Mouse (Mus musculus) hindbrain, postnatal 0 days (tissue): ENCODE results near the gene Mfap4. TPM values are rescaled to one million over a fixed set of nuclear protein-coding genes. Genes with fewer than 3 reads are reported as not detected.

Experiments
- ATAC-seq: fragments of 200-750 bp; cut with Nextera tagmentation; 2 replicates; pipeline ENCODE4 v1.8.0; 2017; ENCODE audit warnings: mild to moderate bottlenecking, moderate TSS enrichment, moderate library complexity
- DNase-seq: peaks from one replicate; pipeline ENCODE4 v3.0.0-alpha.2; 2015; ENCODE audit warnings: low spot score
- H3K27ac ChIP-seq: fragments of 300-500 bp; sonication (generic); 2 replicates; pipeline ENCODE4 v1.5.1; 2014; ENCODE audit warnings: mild to moderate bottlenecking
- H3K27me3 ChIP-seq: fragments of 300-500 bp; sonication (generic); 2 replicates; pipeline ENCODE4 v1.6.1; 2014; ENCODE audit warnings: low read length, mixed read lengths; ENCODE audit not compliant: insufficient read depth
- H3K36me3 ChIP-seq: fragments of 300-500 bp; sonication (generic); 2 replicates; pipeline ENCODE4 v1.6.1; 2014; ENCODE audit warnings: low read length, mixed read lengths; ENCODE audit not compliant: insufficient read depth
- H3K4me1 ChIP-seq: fragments of 300-500 bp; sonication (generic); 2 replicates; pipeline ENCODE4 v1.6.1; 2014; ENCODE audit warnings: antibody characterized with exemption, low read length, mixed read lengths; ENCODE audit not compliant: insufficient read depth
- H3K4me2 ChIP-seq: fragments of 300-500 bp; sonication (generic); 2 replicates; pipeline ENCODE4 v1.6.1; 2014; ENCODE audit warnings: low read depth, mild to moderate bottlenecking, low read length, moderate library complexity, mixed read lengths
- H3K4me3 ChIP-seq: fragments of 300-500 bp; sonication (generic); 2 replicates; pipeline ENCODE4 v1.5.1; 2014; ENCODE audit warnings: low read length
- H3K9ac ChIP-seq: fragments of 300-500 bp; sonication (generic); replicated peaks from 2 replicates; pipeline ENCODE4 v1.6.1; 2014; ENCODE audit warnings: mild to moderate bottlenecking, low read length, moderate library complexity, mixed read lengths
- H3K9me3 ChIP-seq: fragments of 300-500 bp; sonication (generic); 2 replicates; pipeline ENCODE4 v1.6.1; 2016; ENCODE audit warnings: low read length, mixed read lengths
- CTCF ChIP-seq: IDR thresholded peaks from 2 replicates; pipeline ENCODE4 v1.5.1; 2016; ENCODE audit warnings: antibody characterized with exemption, control low read depth, low read depth
- WGBS: fragments of 180-500 bp; shearing (Covaris S2); extraction: QIAGEN DNeasy Blood & Tissue Kit; methylation state at CpG from one replicate; pipeline ENCODE4 v1.1.7; 2014; 5-methylcytosine and 5-hydroxymethylcytosine counted together
- polyA plus RNA-seq: library from polyadenylated mRNA; unstranded; fragments of >200 nt; fragmentation: Nextera tagmentation; extraction: Ambion mirVana; gene quantifications from 2 replicates; pipeline ENCODE4 v1.2.1, GENCODE M21; 2015
- total RNA-seq: library from RNA; depleted of rRNA; stranded (reverse); fragments of >200 nt; gene quantifications from 2 replicates; pipeline ENCODE4 v1.2.3, GENCODE M21; 2014; rRNA removed

Gene Mfap4
- total RNA-seq (42.1 and 68.1 TPM in 2 replicates), polyA plus RNA-seq (38.7 and 43.3 TPM in 2 replicates)

DNA sequence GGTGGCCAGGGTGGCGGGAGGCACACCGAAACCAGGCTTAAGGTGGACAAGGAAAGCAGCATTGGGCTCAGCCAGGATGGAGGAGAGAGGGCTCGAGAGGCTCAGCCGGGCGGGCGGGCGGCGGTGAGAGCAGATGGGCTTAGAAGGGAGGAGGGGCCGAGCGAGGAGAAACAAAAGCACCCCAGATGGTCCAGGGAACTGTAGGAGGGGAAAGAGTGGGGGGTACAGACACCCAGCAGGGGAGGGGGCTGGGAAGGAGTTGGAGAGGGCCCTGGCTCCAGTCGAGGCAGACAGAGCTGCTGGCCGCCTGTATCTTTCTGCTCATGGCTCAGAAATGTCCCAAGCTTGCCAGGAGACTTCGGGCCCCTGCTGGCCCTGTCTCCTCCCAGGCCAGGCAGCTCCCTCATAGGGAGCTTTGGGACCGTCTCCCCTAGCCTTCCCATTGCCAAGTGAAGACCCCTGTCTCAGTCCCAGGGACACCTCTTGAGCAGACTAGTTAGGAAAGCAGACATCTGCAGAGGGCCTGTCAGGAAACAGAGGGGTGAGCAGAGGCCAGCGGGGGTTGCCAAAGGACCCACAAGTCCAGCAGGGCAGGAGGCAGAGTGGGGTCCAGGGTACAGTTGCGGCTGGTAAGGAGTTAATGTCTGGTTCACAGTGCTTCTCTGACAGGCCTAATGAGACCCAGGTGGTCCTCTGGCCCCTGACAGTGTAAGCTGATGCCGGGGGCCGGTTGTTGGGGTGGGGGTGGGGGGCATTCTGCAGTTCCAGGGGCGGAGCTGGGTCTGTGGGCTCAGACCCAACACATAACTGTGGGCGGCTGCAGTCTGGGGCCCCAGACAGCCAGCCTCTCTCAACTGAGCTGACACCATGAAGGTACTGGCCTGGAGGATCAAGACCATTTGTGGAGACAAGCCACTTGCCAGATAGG is at the start of gene Mfap4:
Gene Mfap4, plus strand, starts transcription at position 819 of the 928 bp plus-strand sequence.
- peak; percentile 76 for ATAC-seq
- TF ChIP-seq CTCF = no peak
- H3K9ac ChIP-seq = 0 out of 2 replicates have a peak within 1 kb of the TSS, but pooled peaks have one; percentile 17

DNA sequence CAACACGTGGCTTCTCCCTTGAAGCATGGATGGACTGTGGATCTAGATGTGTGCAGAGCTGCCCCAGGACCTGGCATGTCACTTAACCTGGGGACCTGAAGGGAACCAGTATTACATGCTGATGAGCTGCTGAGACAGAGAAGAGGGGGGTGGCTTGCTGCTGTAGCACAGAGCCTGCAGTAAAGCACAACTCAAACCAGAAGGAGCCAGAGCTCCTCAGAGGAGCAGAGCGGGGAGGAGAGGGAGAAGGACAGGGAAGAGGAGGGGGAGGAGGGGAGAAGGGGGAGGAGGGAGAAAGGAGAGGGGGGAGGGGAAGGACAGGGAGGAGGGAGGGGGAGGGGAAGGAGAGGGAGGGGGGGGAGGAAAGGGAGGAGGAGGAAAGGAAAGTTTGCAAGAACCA is 48.9 kb upstream of the Mfap4 start:
- no peaks in the 10 kb centered on the region for H3K27me3 ChIP-seq
- no peak overlapping the region for H3K27ac ChIP-seq
- no peak overlapping the region for H3K9ac ChIP-seq
- H3K4me1 ChIP-seq = no peaks in the 10 kb centered on the region
- H3K36me3 ChIP-seq = no peaks in the 10 kb centered on the region
- 70% methylated on average over 1 of the region's 2 CpGs for WGBS
- no peak overlapping the region for H3K4me2 ChIP-seq
- no peaks in the 10 kb centered on the region for H3K9me3 ChIP-seq
- TF ChIP-seq CTCF = no peak
- no peak overlapping the region for H3K4me3 ChIP-seq
- ATAC-seq (no peak), DNase-seq (no peak)

More for the DNA sequence above, at the start of gene Mfap4:
- H3K27me3 ChIP-seq = no peaks in the 10 kb centered on the region
- DNase-seq = peak; percentile 69
- H3K4me3 ChIP-seq = no peak within 1 kb of the TSS
- peak within 1 kb of the TSS; percentile 75 for H3K27ac ChIP-seq
- H3K4me1 ChIP-seq = peaks cover 14% of the 10 kb centered on the region; the same call in 1 of the 2 replicates
- H3K9me3 ChIP-seq = no peaks in the 10 kb centered on the region
- H3K36me3 ChIP-seq = peaks cover 17% of the 10 kb centered on the region
- 17% methylated on average over 20 of the region's 20 CpGs for WGBS
- H3K4me2 ChIP-seq = peak within 1 kb of the TSS; percentile 21; the same call in 1 of the 2 replicates

DNA sequence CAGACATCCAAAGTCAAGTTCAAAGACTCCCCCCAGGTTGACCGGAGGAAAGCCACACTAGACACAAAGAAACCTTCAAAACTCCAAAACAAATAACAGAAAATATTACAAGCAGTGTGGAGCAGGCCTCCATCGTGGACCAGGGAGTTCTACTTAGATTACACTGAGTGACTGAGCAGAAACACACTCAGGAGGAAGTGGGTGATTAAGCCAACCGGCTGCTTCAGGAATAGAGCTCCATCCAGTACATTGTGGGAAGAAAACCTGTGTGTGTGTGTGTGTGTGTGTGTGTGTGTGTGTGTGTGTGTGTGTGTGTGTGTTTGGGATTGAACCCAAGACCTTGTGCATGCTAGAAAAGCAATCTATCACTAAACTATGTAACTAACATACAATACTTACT is 46.1 kb upstream of the Mfap4 start:
- no peaks in the 10 kb centered on the region for H3K27me3 ChIP-seq
- no peak overlapping the region for H3K27ac ChIP-seq
- WGBS = 85% methylated on average over 3 of the region's 3 CpGs
- no peaks in the 10 kb centered on the region for H3K36me3 ChIP-seq
- ATAC-seq (no peak), DNase-seq (no peak)
- H3K9ac ChIP-seq = no peak overlapping the region
- H3K4me1 ChIP-seq = no peaks in the 10 kb centered on the region
- no peaks in the 10 kb centered on the region for H3K9me3 ChIP-seq
- H3K4me2 ChIP-seq = no peak overlapping the region
- no peak for TF ChIP-seq CTCF
- H3K4me3 ChIP-seq = no peak overlapping the region

DNA sequence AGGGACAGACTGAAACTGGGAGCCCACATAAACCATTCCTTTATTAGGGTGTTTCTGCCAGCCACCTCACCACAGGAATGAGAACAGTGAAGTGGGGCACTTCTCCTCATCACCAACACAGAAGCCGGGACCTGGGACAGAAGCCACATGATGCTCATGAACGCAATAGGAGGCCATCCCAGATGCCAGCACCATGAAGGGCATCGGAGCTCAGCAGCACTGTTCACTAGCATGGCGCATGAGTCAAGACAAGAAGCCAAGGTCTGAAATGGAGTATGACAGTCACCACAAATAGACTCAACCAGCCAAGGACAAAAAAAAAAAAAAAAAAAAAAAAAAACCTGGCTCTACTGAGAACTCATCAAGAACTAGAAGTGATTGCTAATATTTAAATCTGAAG is 44.8 kb upstream of the Mfap4 start:
- WGBS = 97% methylated on average over 4 of the region's 4 CpGs
- no peak overlapping the region for H3K27ac ChIP-seq
- no peaks in the 10 kb centered on the region for H3K36me3 ChIP-seq
- no peaks in the 10 kb centered on the region for H3K4me1 ChIP-seq
- H3K27me3 ChIP-seq = no peaks in the 10 kb centered on the region
- DNase-seq (no peak), ATAC-seq (no peak)
- no peaks in the 10 kb centered on the region for H3K9me3 ChIP-seq
- no peak overlapping the region for H3K9ac ChIP-seq
- no peak overlapping the region for H3K4me2 ChIP-seq
- no peak for TF ChIP-seq CTCF
- H3K4me3 ChIP-seq = no peak overlapping the region

DNA sequence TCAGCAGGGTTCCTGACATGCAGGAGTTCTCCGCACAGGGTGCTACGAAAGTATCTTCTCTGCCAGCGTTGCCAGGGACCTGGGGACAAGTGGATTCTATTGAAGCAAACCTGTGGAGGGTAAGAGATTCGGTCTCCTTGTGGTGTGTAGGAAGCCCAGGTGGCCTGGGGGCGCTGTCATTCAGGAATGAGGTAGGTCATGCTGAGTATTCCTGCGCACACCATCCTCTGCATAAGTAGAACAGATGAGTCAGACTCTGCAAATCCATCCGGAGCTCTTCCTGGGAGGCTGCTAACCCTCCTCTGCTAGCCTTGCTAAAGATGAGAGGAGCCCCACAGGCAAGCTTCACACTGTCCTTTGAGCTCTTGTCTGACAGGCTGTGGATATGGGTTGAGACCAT is 43.6 kb upstream of the Mfap4 start:
- WGBS = 81% methylated on average over 7 of the region's 7 CpGs
- no peak overlapping the region for H3K4me3 ChIP-seq
- H3K36me3 ChIP-seq = no peaks in the 10 kb centered on the region
- ATAC-seq = no peak
- H3K4me2 ChIP-seq = no peak overlapping the region
- no peaks in the 10 kb centered on the region for H3K4me1 ChIP-seq
- H3K27me3 ChIP-seq = no peaks in the 10 kb centered on the region
- H3K27ac ChIP-seq = no peak overlapping the region
- no peaks in the 10 kb centered on the region for H3K9me3 ChIP-seq
- no peak for DNase-seq
- TF ChIP-seq CTCF = no peak
- H3K9ac ChIP-seq = no peak overlapping the region

DNA sequence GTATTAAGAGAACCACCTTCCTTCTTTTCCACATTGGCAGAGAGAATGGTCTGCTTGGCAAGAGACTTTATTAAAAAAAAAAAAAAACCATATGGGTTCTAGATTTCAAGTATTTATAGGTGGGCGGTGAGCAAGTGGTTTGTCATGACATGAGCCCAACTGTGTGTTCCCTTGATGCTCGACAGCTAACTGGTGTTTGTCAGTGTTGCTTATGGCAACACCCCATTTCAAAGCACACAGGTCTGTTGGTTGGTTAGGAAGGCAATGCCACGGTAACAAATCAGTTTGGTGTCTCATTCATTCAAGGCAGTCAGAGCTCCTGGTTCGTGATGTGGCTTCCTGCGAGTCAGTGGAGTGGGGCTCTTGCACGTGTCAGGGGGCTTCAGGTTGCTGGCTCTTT is 41.4 kb upstream of the Mfap4 start:
- no peaks in the 10 kb centered on the region for H3K9me3 ChIP-seq
- no peak overlapping the region for H3K4me2 ChIP-seq
- H3K27ac ChIP-seq = no peak overlapping the region
- DNase-seq (no peak), ATAC-seq (no peak)
- no peaks in the 10 kb centered on the region for H3K4me1 ChIP-seq
- H3K4me3 ChIP-seq = no peak overlapping the region
- H3K27me3 ChIP-seq = no peaks in the 10 kb centered on the region
- H3K9ac ChIP-seq = no peak overlapping the region
- WGBS = 89% methylated on average over 6 of the region's 6 CpGs
- no peaks in the 10 kb centered on the region for H3K36me3 ChIP-seq
- no peak for TF ChIP-seq CTCF

DNA sequence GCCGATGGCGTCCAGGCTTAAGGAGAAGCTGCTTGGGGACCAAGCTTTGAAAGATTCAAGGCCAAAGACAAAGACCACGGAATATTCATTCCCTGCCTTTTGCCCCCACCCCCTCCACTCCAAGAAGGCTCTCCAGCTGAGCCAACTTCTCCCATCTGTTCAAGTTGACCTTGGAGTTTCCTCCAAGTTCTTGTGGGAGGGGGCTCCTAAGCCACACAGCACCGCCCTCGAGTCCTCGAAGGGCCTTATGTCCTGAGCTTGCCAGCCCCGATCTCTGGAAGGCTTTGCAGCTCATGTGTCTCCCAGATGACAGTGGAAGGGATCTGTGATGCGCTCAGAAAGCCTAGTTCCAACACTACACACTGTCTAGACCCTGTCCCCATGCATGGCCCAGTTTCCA is 37.9 kb upstream of the Mfap4 start:
- Histone ChIP-seq H3K27me3 (no peaks in the 10 kb centered on the region), H3K27ac (0 out of 2 replicates have a peak overlapping the region, but pooled peaks have one; percentile 15), H3K4me1 (peaks cover 3% of the 10 kb centered on the region; the same call in 1 of the 2 replicates), H3K9me3 (no peaks in the 10 kb centered on the region), H3K9ac (no peak overlapping the region), H3K4me2 (no peak overlapping the region), H3K36me3 (no peaks in the 10 kb centered on the region), H3K4me3 (no peak overlapping the region)
- no peak for TF ChIP-seq CTCF
- ATAC-seq (no peak), DNase-seq (no peak)
- WGBS = 67% methylated on average over 8 of the region's 8 CpGs
